Mouse (Mus musculus) G1E (cell line): ENCODE measurements around the gene Klhl29.

Source experiments
- CTCF ChIP-seq: IDR thresholded peaks from 2 replicates; pipeline ENCODE4 v1.5.1; 2012; ENCODE audit warnings: low read depth, low read length, inconsistent platforms, mixed read lengths
- GATA1 ChIP-seq: IDR thresholded peaks from 2 replicates; pipeline ENCODE4 v1.6.1; 2012; ENCODE audit warnings: borderline replicate concordance, low read length, inconsistent platforms, mixed read lengths
- TAL1 ChIP-seq: conservative IDR thresholded peaks from 2 replicates; pipeline ENCODE4 v1.6.1; 2012; ENCODE audit warnings: low read depth, low read length, inconsistent platforms, mixed read lengths

DNA sequence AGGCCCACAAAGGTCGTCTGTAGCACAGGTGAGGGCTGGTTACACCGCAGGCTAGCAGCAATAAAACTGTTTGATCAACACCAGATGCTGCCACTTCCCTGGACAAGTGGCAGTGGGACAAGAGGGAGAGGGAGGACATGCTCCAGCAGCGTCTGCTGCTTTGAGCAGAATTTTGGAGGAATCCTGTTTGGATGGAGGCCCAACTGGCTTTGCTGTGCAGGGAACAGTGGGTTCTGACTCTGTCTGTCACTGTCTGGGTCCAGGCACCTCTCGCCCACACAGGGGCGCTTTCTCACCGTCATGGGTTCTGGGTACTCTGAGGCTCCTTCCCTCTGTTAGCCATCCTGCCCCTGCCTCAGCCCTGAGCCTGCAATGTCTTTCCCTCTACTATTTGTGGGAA lies 209.3 kb downstream of the Klhl29 start:
- TF ChIP-seq CTCF (no peak), TAL1 (no peak), GATA1 (no peak)
